Mouse (Mus musculus): ENCODE results near the gene Mphosph9.
"Not testable (repeated sequence)": the region's sequence is repeated elsewhere in the genome, so short reads cannot be mapped to it uniquely, and the experiment has no call there.

Mphosph9 gene

GRCm38 (mm10) chr5:124342897-124343296 lies 15.1 kb upstream of the Mphosph9 start:
- DNase-seq (ENCODE audit: low read depth): no peak

GRCm38 (mm10) chr5:124341753-124342339 lies 14.1 kb upstream of the Mphosph9 start:
- DNase-seq (ENCODE audit: low read depth): not testable (repeated sequence)

- DNase-seq (ENCODE audit: low read depth): no peak
Measured at GRCm38 (mm10) chr5:124338791-124339190, 11.0 kb upstream of the Mphosph9 start.

- no peak for DNase-seq (ENCODE audit: low read depth)
Measured at GRCm38 (mm10) chr5:124337909-124338308, 10.1 kb upstream of the Mphosph9 start.

GRCm38 (mm10) chr5:124337103-124337502 lies 9.3 kb upstream of the Mphosph9 start:
- DNase-seq (ENCODE audit: low read depth): no peak

GRCm38 (mm10) chr5:124334392-124334791 lies 6.6 kb upstream of the Mphosph9 start:
- no peak for DNase-seq (ENCODE audit: low read depth)

- no peak for DNase-seq (ENCODE audit: low read depth)
Measured at GRCm38 (mm10) chr5:124330086-124330485, 2.3 kb upstream of the Mphosph9 start.

GRCm38 (mm10) chr5:124326829-124327228 lies 943 bp downstream of the Mphosph9 start:
- no peak for DNase-seq (ENCODE audit: low read depth)

- DNase-seq (ENCODE audit: low read depth): no peak
Measured at GRCm38 (mm10) chr5:124317648-124318047, 10.1 kb downstream of the Mphosph9 start.

- no peak for DNase-seq (ENCODE audit: low read depth)
Measured at GRCm38 (mm10) chr5:124315941-124316340, 11.8 kb downstream of the Mphosph9 start.

- no peak for DNase-seq (ENCODE audit: low read depth)
Measured at GRCm38 (mm10) chr5:124315498-124315897, 12.3 kb downstream of the Mphosph9 start.

- no peak for DNase-seq (ENCODE audit: low read depth)
Measured at GRCm38 (mm10) chr5:124310091-124310490, 17.7 kb downstream of the Mphosph9 start.

- DNase-seq (ENCODE audit: low read depth): no peak
Measured at GRCm38 (mm10) chr5:124309155-124309554, 18.6 kb downstream of the Mphosph9 start.

GRCm38 (mm10) chr5:124302853-124303252 lies 24.9 kb downstream of the Mphosph9 start:
- not testable (repeated sequence) for DNase-seq (ENCODE audit: low read depth)

GRCm38 (mm10) chr5:124300132-124300531 lies 27.6 kb downstream of the Mphosph9 start:
- no peak for DNase-seq (ENCODE audit: low read depth)

GRCm38 (mm10) chr5:124299307-124299706 lies 28.5 kb downstream of the Mphosph9 start:
- peak; percentile 64 for DNase-seq (ENCODE audit: low read depth)

GRCm38 (mm10) chr5:124296475-124296874 lies 31.3 kb downstream of the Mphosph9 start:
- no peak for DNase-seq (ENCODE audit: low read depth)

GRCm38 (mm10) chr5:124293967-124294366 lies 33.8 kb downstream of the Mphosph9 start:
- no peak for DNase-seq (ENCODE audit: low read depth)

GRCm38 (mm10) chr5:124290216-124290615 lies 37.6 kb downstream of the Mphosph9 start:
- no peak for DNase-seq (ENCODE audit: low read depth)

- DNase-seq (ENCODE audit: low read depth): no peak
Measured at GRCm38 (mm10) chr5:124287616-124288247, 40.0 kb downstream of the Mphosph9 start.

- DNase-seq (ENCODE audit: low read depth): peak; percentile 34
Measured at GRCm38 (mm10) chr5:124284330-124284729, 43.4 kb downstream of the Mphosph9 start.

- no peak for DNase-seq (ENCODE audit: low read depth)
Measured at GRCm38 (mm10) chr5:124282854-124283253, 44.9 kb downstream of the Mphosph9 start.

- DNase-seq (ENCODE audit: low read depth): no peak
Measured at GRCm38 (mm10) chr5:124270226-124270625, 57.5 kb downstream of the Mphosph9 start.

- DNase-seq (ENCODE audit: low read depth): no peak
Measured at GRCm38 (mm10) chr5:124269661-124270060, 58.1 kb downstream of the Mphosph9 start.

Measured in naive thymus-derived CD4-positive, alpha-beta T cell, adult 2 months (primary cell).